Mouse (Mus musculus): ENCODE data around the gene Ube2r2. TPM values are rescaled to one million over a fixed set of nuclear protein-coding genes. Genes with fewer than 3 reads are reported as not detected.

Gene Ube2r2
- 72.2 TPM for total RNA-seq (2023)

GRCm38 (mm10) chr4:41135711-41136453, at the start of gene Ube2r2:
Gene Ube2r2 (plus strand): TSS chr4:41135743.

GRCm38 (mm10) chr4:41097871-41098576, 37.5 kb upstream of the Ube2r2 start, which contains the start of gene Aqp3:
Gene Aqp3 (minus strand): TSS chr4:41098183.

GRCm38 (mm10) chr4:41124180-41124951, 11.2 kb upstream of the Ube2r2 start, which contains the start of gene Nol6:
Gene Nol6 (minus strand): TSS chr4:41124455.

Other genes starting within 250 kb of the Ube2r2 start
- not detected for gene Spink4, start 215.7 kb upstream of the Ube2r2 start, total RNA-seq (2023)
- 66.7 TPM for gene Bag1, start 187.4 kb upstream of the Ube2r2 start, total RNA-seq (2023)
- 25.8 TPM for gene Chmp5, start 187.3 kb upstream of the Ube2r2 start, total RNA-seq (2023)
- 96.7 TPM for gene Nfx1, start 164.8 kb upstream of the Ube2r2 start, total RNA-seq (2023)
- not detected for gene Aqp7, start 87.6 kb upstream of the Ube2r2 start, total RNA-seq (2023)
- gene Aqp3, start 37.6 kb upstream of the Ube2r2 start, total RNA-seq (2023) = 62.2 TPM
- 66.9 TPM for gene Nol6, start 11.3 kb upstream of the Ube2r2 start, total RNA-seq (2023)
- gene Ubap2, start 139.4 kb downstream of the Ube2r2 start, total RNA-seq (2023) = 75.7 TPM
- 32.9 TPM for gene Dcaf12, start 179.1 kb downstream of the Ube2r2 start, total RNA-seq (2023)
- gene Ubap1, start 213.3 kb downstream of the Ube2r2 start, total RNA-seq (2023) = 45.2 TPM

Measured in CD4-positive naive resting alpha-beta T cell, adult 57 days (primary cell).